Mouse (Mus musculus) left cerebral cortex, adult 2 months (tissue): ENCODE data around the gene Rfx1. TPM values are rescaled to one million over a fixed set of nuclear protein-coding genes. Genes with fewer than 3 reads are reported as not detected.

ENCODE experiments used
- DNase-seq, 2 experiments: peaks; one replicate each; pipeline ENCODE4 v3.0.0; 2021 to 2022; ENCODE audit warnings: low spot score in 2 of 2, mixed read lengths in 1 of 2; ENCODE audit errors: extremely low spot score in 1 of 2
- H3K27ac ChIP-seq: fragments of 200-600 bp; 2 replicates; pipeline ENCODE4 v1.8.1; 2022
- H3K4me3 ChIP-seq: fragments of 200-600 bp; 2 replicates; pipeline ENCODE4 v1.8.1; 2022
- CTCF ChIP-seq: fragments of 200-600 bp; IDR thresholded peaks from 2 replicates; pipeline ENCODE4 v1.8.1; 2022; ENCODE audit warnings: antibody characterized with exemption, mild to moderate bottlenecking, moderate library complexity
- intact Hi-C: fragments of 180-260 bp; cut with DNase I; formaldehyde crosslinking; loops from one replicate; pipeline ENCODE4 v1.15.1; 2025
- total RNA-seq, 2 experiments: library from RNA; stranded (reverse); gene quantifications; 2 replicates each; pipeline ENCODE4 v1.2.3; 2021

The Rfx1 gene
- total RNA-seq, 2 experiments from 2014 or later = 27.1 to 30.0 TPM

DNA sequence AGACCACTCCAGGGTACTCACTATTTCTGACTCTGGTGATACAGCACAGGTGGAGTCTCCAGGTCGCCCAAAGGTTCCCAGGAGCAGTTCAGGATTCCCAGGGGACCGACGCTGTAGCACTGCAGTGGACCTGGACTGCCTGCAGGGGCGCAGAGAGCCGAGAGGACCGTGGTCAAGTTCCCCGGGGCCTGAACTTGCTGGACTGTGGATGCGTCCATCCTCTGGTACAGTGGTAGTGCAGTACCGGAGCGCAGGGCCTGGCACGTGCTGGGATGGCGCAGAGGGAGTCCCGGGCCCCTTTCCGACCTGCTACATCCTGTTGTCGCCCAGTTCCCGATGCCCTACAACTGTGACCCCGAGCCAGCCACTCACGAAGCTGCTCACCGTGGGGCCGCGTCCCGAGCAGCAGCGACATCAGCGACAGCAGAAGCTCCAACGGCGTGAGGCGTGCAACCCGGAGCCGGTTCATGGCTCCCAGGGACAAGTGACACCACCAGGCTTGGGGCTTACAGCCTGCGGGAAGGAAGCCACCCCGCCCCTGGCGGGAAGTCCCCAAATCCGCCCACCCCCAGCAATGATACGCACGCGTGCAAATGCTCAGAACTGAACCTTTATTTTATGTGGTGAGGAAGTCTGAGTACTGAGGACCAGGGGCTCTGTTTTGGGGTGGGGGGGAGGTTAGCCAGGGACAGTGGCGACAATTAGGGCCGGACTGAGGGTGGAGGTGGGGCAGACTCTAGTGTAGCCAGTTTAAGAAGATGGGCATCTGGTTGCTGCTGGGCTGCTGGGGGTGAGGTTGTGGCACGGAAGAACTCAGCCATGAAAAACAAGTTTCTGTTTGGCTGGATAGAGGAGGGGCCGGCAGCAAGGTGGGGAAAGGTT is 24.3 kb upstream of the Rfx1 start, which contains the start of gene Il27ra:
Gene Il27ra (minus strand): TSS at position 524 of the 882 bp plus-strand sequence.
- Histone ChIP-seq H3K4me3 (peak within 1 kb of the TSS; percentile 38), H3K27ac (no peak within 1 kb of the TSS)
- TF ChIP-seq CTCF = peak; percentile 70
- peak in 1 of 2 experiments; percentile 37 for DNase-seq
- intact Hi-C loops = loop anchor here (5.0 kb wide), 1 partner anchor 130 kb away; no protein-coding TSS in a partner anchor

DNA sequence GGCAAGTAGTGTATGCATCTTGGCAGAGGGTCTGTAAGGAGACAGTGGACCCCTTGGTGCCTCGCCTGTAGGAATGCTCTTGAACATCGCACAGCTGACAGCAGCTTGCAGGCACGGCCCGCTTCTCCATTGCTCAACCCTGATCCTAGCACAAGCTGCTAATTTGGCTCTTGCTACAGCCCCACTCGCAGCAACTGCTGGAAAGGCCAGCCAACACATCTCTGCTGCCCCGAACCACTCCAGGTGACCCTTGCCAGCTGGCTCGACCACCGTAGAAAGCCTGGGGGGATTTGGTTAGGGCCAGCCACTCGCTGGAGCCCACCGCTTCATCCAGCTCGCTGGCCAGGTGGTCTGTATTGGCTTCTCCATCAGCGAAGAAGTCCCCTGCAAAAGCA is 23.7 kb upstream of the Rfx1 start:
- no peak for TF ChIP-seq CTCF
- Histone ChIP-seq H3K27ac (no peak overlapping the region), H3K4me3 (no peak overlapping the region)
- intact Hi-C loops = loop anchor here (5.0 kb wide), 1 partner anchor 129 kb away; no protein-coding TSS in a partner anchor
- no peak for DNase-seq

DNA sequence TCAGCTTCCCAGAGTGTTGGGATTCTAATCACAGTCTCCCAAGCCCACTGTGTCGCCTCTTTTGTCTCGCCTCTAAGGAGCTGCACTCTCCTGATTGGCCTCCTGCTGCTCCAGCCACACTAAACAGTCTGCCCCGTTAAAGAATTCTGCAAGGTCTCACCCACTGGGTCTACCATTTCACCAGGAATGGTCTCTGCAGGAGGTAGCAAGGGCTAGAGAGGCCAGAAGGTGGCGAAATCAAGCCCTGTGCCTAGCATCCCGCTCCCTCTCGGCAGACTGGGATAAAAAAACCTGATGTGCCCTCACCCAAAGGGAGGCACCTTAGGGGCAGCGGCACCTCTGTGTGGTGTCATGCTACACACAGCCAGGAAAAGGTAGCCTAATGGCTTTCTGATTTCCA is 22.5 kb upstream of the Rfx1 start:
- no peak overlapping the region for H3K27ac ChIP-seq
- no peak for TF ChIP-seq CTCF
- intact Hi-C loops = loop anchor here (5.0 kb wide), 1 partner anchor 128 kb away; no protein-coding TSS in a partner anchor
- H3K4me3 ChIP-seq = no peak overlapping the region
- no peak for DNase-seq

DNA sequence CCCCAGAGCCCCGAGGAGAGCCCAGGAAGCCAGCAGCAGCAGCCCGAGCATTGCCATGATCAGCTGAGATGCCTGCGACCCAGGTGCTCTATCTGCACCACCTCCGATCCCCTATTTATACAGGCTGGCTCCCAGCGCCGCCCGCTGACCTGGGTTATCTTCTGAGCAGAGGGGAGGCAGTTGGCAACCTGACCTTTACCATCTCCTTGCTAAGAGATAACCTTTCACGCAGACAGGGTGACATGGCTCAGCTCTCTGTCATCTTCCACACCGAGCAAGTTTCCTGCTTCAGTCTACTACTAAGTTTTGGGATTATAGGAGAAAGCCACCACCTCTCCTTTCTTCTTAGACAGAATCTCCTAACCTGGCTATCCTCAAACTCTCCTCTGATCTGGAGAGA is 21.7 kb upstream of the Rfx1 start, which contains the start of gene Rln3:
Gene Rln3 (minus strand): TSS at position 101 of the 400 bp plus-strand sequence.
- no peak for DNase-seq
- no peak within 1 kb of the TSS for H3K4me3 ChIP-seq
- no peak within 1 kb of the TSS for H3K27ac ChIP-seq
- intact Hi-C loops = loop anchor here (5.0 kb wide), 1 partner anchor 127 kb away; no protein-coding TSS in a partner anchor
- TF ChIP-seq CTCF = no peak

DNA sequence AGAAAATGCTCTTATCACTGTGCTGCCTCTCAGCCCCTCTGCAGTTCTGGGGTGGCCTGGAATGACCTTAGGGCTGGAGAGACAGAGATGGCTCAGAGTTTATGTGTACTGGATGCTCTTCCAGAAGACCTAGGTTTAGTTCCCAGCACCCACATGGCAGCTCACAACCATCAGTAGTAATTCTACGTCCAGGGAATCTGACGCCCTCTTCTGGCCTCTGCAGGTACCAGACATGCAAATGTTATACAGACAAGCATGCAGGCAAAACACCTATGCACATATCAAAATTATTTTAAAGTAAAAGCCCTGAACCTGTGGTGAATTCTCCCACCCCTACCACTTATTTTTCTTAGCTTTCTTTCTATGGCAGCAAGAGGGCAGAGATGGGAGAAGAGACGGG is 20.1 kb upstream of the Rfx1 start:
- TF ChIP-seq CTCF = no peak

DNA sequence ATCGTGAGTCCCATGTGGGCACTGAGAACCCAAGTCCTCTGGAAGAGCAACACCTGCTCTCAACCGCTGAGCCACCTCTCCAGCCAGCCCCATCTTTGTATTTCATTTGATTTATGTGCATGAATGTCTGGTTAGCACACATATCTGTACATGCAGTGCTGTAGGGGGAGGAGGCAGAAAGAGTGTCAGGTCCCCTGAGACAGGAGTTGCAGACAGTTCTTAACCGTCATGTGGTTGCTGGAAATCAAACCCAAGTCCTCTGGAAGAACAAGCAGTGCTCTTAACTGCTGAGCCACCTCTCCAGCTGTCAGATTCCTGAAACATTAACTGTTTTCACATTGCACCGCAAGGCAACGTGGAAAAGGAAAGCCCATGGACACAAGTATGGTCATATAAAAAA is 18.5 kb upstream of the Rfx1 start:
- no peak for TF ChIP-seq CTCF
- intact Hi-C loops = no loop called here

More for the DNA sequence above, 20.1 kb upstream of the Rfx1 start:
- DNase-seq = no peak
- Histone ChIP-seq H3K4me3 (no peak overlapping the region), H3K27ac (no peak overlapping the region)
- intact Hi-C loops = no loop called here

DNA sequence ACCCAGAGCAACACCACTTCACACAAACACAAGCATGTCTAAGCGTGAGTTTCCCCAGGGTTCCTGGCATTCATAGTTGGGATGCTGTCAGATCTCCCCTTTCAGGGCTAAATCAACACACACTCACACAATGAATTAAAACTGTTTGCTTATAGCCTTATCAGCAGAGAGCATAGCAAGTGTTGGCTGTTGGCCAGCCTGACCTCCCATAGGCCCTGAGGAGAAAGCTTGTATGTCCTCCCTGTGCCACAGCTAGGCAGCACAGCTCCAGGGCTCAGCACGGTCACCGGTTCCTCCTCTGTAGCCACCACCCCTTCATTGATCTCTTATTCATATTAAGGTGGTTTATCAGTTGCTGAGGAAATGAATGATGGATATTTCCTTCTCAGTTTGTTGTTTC is 13.9 kb upstream of the Rfx1 start:
- TF ChIP-seq CTCF = no peak

More for the DNA sequence above, 18.5 kb upstream of the Rfx1 start:
- Histone ChIP-seq H3K4me3 (no peak overlapping the region), H3K27ac (no peak overlapping the region)
- DNase-seq = no peak

DNA sequence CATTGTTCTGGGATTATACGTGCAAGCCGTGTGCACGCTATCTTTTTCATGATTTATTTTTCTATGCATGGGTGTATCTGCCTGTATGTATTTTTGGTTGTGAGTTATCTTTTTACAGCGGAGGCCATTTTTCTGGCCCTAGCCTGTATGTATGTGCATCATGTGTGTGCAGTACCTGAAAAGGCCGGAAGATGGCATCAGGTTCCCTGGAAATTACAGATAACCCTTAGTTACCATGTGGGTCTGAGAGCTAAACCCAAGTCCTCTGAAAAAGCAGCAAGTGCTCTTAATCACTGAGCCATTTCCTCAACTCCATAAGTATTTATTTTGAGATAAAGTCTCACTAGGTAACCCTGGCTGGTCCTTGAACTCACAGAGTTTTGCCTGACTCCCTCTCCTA is 13.4 kb upstream of the Rfx1 start:
- TF ChIP-seq CTCF = no peak
- intact Hi-C loops = no loop called here
- Histone ChIP-seq H3K27ac (no peak overlapping the region), H3K4me3 (no peak overlapping the region)
- DNase-seq = no peak

More for the DNA sequence above, 13.9 kb upstream of the Rfx1 start:
- H3K27ac ChIP-seq = no peak overlapping the region
- no peak overlapping the region for H3K4me3 ChIP-seq
- no peak for DNase-seq
- intact Hi-C loops = no loop called here

DNA sequence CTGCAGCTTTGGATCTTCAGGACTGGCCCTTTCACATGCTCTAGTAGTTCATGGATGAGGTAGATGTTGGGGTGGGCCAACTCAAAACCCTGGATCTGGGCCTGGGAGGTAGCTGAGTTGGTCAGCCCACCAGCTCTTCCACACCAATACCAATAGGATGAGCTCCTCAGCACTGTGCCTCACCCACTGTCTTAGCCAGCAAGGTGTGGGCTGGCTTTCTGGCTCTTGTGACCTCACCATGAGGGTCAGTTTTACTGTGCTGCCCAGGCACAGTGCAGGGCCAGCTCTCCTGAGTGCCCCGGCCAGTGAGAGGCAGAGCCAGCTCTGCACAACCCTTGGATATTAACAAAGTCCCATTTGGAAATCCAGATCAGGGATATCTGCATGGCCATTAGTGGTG is 8.8 kb upstream of the Rfx1 start:
- H3K27ac ChIP-seq = no peak overlapping the region
- no peak for TF ChIP-seq CTCF
- intact Hi-C loops = no loop called here
- no peak overlapping the region for H3K4me3 ChIP-seq
- DNase-seq = no peak

DNA sequence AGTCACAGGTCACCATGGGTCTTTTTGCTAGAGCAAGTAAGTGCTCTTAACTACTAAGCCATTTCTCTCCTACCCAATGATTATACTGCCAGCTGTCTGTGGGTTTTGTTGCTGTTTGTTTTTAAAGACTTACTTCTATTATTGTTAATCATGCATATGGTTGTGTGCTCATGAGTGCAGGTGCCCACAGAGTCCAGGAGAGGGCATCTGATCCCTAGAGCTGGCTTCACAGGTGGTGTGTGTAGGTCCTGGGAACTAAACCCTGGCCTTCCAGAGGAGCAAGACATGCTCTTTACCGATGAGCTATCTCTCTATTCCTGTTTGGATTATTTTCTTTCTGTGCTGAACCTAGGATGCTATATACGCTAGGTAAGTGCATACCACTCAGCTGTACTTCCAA is 7.4 kb upstream of the Rfx1 start:
- TF ChIP-seq CTCF = no peak; the same call in none of the 2 replicates
- intact Hi-C loops = no loop called here
- DNase-seq = no peak
- Histone ChIP-seq H3K4me3 (no peak overlapping the region), H3K27ac (no peak overlapping the region)

DNA sequence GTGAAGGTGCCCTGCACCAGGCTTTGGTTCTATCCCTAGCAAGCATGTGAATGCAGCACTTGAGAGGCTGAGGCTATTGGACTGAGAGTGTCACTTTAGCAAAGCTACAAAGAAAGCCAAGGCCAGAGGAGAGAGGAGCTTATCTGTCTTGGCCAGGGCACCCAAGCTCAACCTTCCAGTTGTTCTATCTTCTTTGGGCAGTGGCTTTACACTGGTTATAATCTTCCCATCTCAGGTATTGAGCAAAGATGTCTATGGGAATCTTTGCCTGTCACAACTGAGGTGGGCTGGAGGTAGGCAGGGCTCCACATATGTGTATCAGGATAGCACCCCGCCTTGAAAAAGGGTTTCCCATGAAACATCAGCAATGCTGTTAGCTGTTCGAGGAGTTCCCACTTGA is 6.4 kb upstream of the Rfx1 start:
- DNase-seq = no peak
- no peak for TF ChIP-seq CTCF
- Histone ChIP-seq H3K27ac (no peak overlapping the region), H3K4me3 (no peak overlapping the region)
- intact Hi-C loops = no loop called here

DNA sequence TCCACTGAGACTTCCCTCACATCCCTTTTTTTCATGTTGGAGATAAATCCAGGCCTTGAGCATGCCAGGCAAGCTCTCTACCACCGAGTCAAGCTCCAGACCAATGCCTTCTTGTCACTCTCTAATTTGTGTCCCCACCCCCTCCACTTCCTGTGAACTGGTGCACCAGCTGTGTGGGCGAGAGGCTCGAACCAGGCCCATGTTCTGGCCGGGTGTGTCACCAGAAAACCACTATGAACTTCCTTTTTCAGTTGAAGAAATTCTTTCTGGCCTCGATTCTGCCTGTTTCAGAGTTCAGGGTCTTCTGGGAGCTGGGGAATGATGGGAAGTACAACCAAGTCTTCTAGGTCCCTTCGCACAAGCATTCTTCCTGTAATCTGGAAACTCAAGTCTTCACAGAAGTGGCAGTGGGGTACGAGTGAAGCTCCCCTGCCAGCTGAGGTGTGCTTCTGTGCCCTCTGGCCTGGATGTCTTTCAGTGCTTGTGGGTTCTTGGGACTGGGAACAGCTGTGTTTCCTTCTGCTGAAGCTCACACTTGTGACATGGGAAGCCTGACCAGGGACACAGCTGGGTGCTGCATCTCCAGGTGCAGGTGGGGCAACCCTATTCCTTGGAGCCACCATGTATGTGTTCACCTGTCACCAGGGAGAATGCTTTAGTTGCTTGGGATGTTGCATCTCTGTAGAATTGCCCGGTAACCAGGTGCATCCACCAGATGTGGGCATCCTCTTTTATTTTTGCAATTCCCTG is 2.6 kb upstream of the Rfx1 start:
- no peak for DNase-seq
- TF ChIP-seq CTCF = no peak
- Histone ChIP-seq H3K4me3 (no peak overlapping the region), H3K27ac (no peak overlapping the region)
- intact Hi-C loops = no loop called here
